Mouse (Mus musculus): Measurements from ENCODE around the gene Akap7. TPM values are rescaled to one million over a fixed set of nuclear protein-coding genes. Genes with fewer than 3 reads are reported as not detected.

Akap7 gene
- 23.6 and 30.1 TPM in 2 replicates for polyA plus RNA-seq (2014; fragmentation: Nextera tagmentation; extraction: Ambion mirVana)

GRCm38 (mm10) chr10:25307770-25308169, at the start of gene Akap7:
Akap7 (minus strand) TSS chr10:25307870.
- Histone ChIP-seq H3K9ac (replicated peaks; ENCODE audit: low read depth, low read length) (no peak within 1 kb of the TSS), H3K27me3 (ENCODE audit: control insufficient read depth, insufficient read depth, low read length) (no peaks in the 10 kb centered on the region), H3K9me3 (ENCODE audit: control insufficient read depth, low read depth, low read length) (no peaks in the 10 kb centered on the region), H3K4me1 (ENCODE audit: control insufficient read depth, insufficient read depth, low read length) (no peaks in the 10 kb centered on the region), H3K4me3 (ENCODE audit: low read depth, low read length) (no peak within 1 kb of the TSS), H3K4me2 (replicated peaks; ENCODE audit: low read depth, low read length) (no peak within 1 kb of the TSS), H3K27ac (ENCODE audit: low read length) (no peak within 1 kb of the TSS), H3K36me3 (ENCODE audit: control insufficient read depth, insufficient read depth, low read length) (no peaks in the 10 kb centered on the region)
- ATAC-seq (ENCODE audit: insufficient number of reproducible peaks, insufficient read depth, low FRiP score, low read depth) = no peak
- WGBS = 84% methylated on average over 9 of the region's 9 CpGs

GRCm38 (mm10) chr10:25354390-25354789, 46.7 kb upstream of the Akap7 start:
- Histone ChIP-seq H3K27me3 (ENCODE audit: control insufficient read depth, insufficient read depth, low read length) (no peaks in the 10 kb centered on the region), H3K9me3 (ENCODE audit: control insufficient read depth, low read depth, low read length) (no peaks in the 10 kb centered on the region), H3K36me3 (ENCODE audit: control insufficient read depth, insufficient read depth, low read length) (no peaks in the 10 kb centered on the region), H3K27ac (ENCODE audit: low read length) (no peak overlapping the region), H3K9ac (replicated peaks; ENCODE audit: low read depth, low read length) (no peak overlapping the region), H3K4me2 (replicated peaks; ENCODE audit: low read depth, low read length) (no peak overlapping the region), H3K4me1 (ENCODE audit: control insufficient read depth, insufficient read depth, low read length) (no peaks in the 10 kb centered on the region), H3K4me3 (ENCODE audit: low read depth, low read length) (no peak overlapping the region)
- WGBS = 92% methylated on average over 7 of the region's 7 CpGs
- no peak for ATAC-seq (ENCODE audit: insufficient number of reproducible peaks, insufficient read depth, low FRiP score, low read depth)

- no peaks in the 10 kb centered on the region for H3K9me3 ChIP-seq (ENCODE audit: control insufficient read depth, low read depth, low read length)
- no peak overlapping the region for H3K9ac ChIP-seq (replicated peaks; ENCODE audit: low read depth, low read length)
- no peak overlapping the region for H3K27ac ChIP-seq (ENCODE audit: low read length)
- H3K4me2 ChIP-seq (replicated peaks; ENCODE audit: low read depth, low read length) = no peak overlapping the region
- H3K4me3 ChIP-seq (ENCODE audit: low read depth, low read length) = no peak overlapping the region
- H3K4me1 ChIP-seq (ENCODE audit: control insufficient read depth, insufficient read depth, low read length) = no peaks in the 10 kb centered on the region
- 91% methylated on average over 3 of the region's 3 CpGs for WGBS
- no peaks in the 10 kb centered on the region for H3K27me3 ChIP-seq (ENCODE audit: control insufficient read depth, insufficient read depth, low read length)
- ATAC-seq (ENCODE audit: insufficient number of reproducible peaks, insufficient read depth, low FRiP score, low read depth) = no peak
- H3K36me3 ChIP-seq (ENCODE audit: control insufficient read depth, insufficient read depth, low read length) = no peaks in the 10 kb centered on the region
Observed at GRCm38 (mm10) chr10:25353941-25354340, 46.3 kb upstream of the Akap7 start.

GRCm38 (mm10) chr10:25342801-25343200, 35.1 kb upstream of the Akap7 start:
- H3K36me3 ChIP-seq (ENCODE audit: control insufficient read depth, insufficient read depth, low read length) = no peaks in the 10 kb centered on the region
- no peak overlapping the region for H3K4me3 ChIP-seq (ENCODE audit: low read depth, low read length)
- H3K4me2 ChIP-seq (replicated peaks; ENCODE audit: low read depth, low read length) = no peak overlapping the region
- H3K27ac ChIP-seq (ENCODE audit: low read length) = no peak overlapping the region
- H3K4me1 ChIP-seq (ENCODE audit: control insufficient read depth, insufficient read depth, low read length) = no peaks in the 10 kb centered on the region
- H3K9me3 ChIP-seq (ENCODE audit: control insufficient read depth, low read depth, low read length) = no peaks in the 10 kb centered on the region; the same call in 1 of the 2 replicates
- ATAC-seq (ENCODE audit: insufficient number of reproducible peaks, insufficient read depth, low FRiP score, low read depth) = no peak
- H3K27me3 ChIP-seq (ENCODE audit: control insufficient read depth, insufficient read depth, low read length) = no peaks in the 10 kb centered on the region
- H3K9ac ChIP-seq (replicated peaks; ENCODE audit: low read depth, low read length) = no peak overlapping the region

GRCm38 (mm10) chr10:25340675-25341074, 33.0 kb upstream of the Akap7 start:
- no peak overlapping the region for H3K9ac ChIP-seq (replicated peaks; ENCODE audit: low read depth, low read length)
- no peaks in the 10 kb centered on the region for H3K27me3 ChIP-seq (ENCODE audit: control insufficient read depth, insufficient read depth, low read length)
- WGBS = 92% methylated on average over 5 of the region's 5 CpGs
- no peak overlapping the region for H3K27ac ChIP-seq (ENCODE audit: low read length)
- no peak for ATAC-seq (ENCODE audit: insufficient number of reproducible peaks, insufficient read depth, low FRiP score, low read depth)
- H3K4me2 ChIP-seq (replicated peaks; ENCODE audit: low read depth, low read length) = no peak overlapping the region
- H3K9me3 ChIP-seq (ENCODE audit: control insufficient read depth, low read depth, low read length) = no peaks in the 10 kb centered on the region; the same call in 1 of the 2 replicates
- H3K4me3 ChIP-seq (ENCODE audit: low read depth, low read length) = no peak overlapping the region
- H3K4me1 ChIP-seq (ENCODE audit: control insufficient read depth, insufficient read depth, low read length) = no peaks in the 10 kb centered on the region
- H3K36me3 ChIP-seq (ENCODE audit: control insufficient read depth, insufficient read depth, low read length) = no peaks in the 10 kb centered on the region

- Histone ChIP-seq H3K9me3 (ENCODE audit: control insufficient read depth, low read depth, low read length) (no peaks in the 10 kb centered on the region), H3K4me1 (ENCODE audit: control insufficient read depth, insufficient read depth, low read length) (0 out of 2 replicates have a peak, but pooled peaks cover 4% of the 10 kb centered on the region), H3K4me3 (ENCODE audit: low read depth, low read length) (no peak overlapping the region), H3K36me3 (ENCODE audit: control insufficient read depth, insufficient read depth, low read length) (no peaks in the 10 kb centered on the region), H3K4me2 (replicated peaks; ENCODE audit: low read depth, low read length) (no peak overlapping the region), H3K27me3 (ENCODE audit: control insufficient read depth, insufficient read depth, low read length) (no peaks in the 10 kb centered on the region), H3K9ac (replicated peaks; ENCODE audit: low read depth, low read length) (no peak overlapping the region), H3K27ac (ENCODE audit: low read length) (no peak overlapping the region)
- 37% methylated on average over 4 of the region's 4 CpGs for WGBS
- ATAC-seq (ENCODE audit: insufficient number of reproducible peaks, insufficient read depth, low FRiP score, low read depth) = 0 out of 2 replicates have a peak, but pooled peaks have one; percentile 49
Observed at GRCm38 (mm10) chr10:25333390-25334079, 25.9 kb upstream of the Akap7 start.

GRCm38 (mm10) chr10:25331321-25332049, 23.8 kb upstream of the Akap7 start:
- Histone ChIP-seq H3K27ac (ENCODE audit: low read length) (no peak overlapping the region; the same call in 1 of the 2 replicates), H3K27me3 (ENCODE audit: control insufficient read depth, insufficient read depth, low read length) (no peaks in the 10 kb centered on the region), H3K36me3 (ENCODE audit: control insufficient read depth, insufficient read depth, low read length) (no peaks in the 10 kb centered on the region), H3K4me3 (ENCODE audit: low read depth, low read length) (no peak overlapping the region), H3K4me1 (ENCODE audit: control insufficient read depth, insufficient read depth, low read length) (0 out of 2 replicates have a peak, but pooled peaks cover 4% of the 10 kb centered on the region), H3K9ac (replicated peaks; ENCODE audit: low read depth, low read length) (no peak overlapping the region), H3K9me3 (ENCODE audit: control insufficient read depth, low read depth, low read length) (no peaks in the 10 kb centered on the region), H3K4me2 (replicated peaks; ENCODE audit: low read depth, low read length) (no peak overlapping the region)
- WGBS = 54% methylated on average over 9 of the region's 9 CpGs
- ATAC-seq (ENCODE audit: insufficient number of reproducible peaks, insufficient read depth, low FRiP score, low read depth) = no peak

- no peak overlapping the region for H3K4me3 ChIP-seq (ENCODE audit: low read depth, low read length)
- no peaks in the 10 kb centered on the region for H3K9me3 ChIP-seq (ENCODE audit: control insufficient read depth, low read depth, low read length)
- H3K9ac ChIP-seq (replicated peaks; ENCODE audit: low read depth, low read length) = no peak overlapping the region
- no peak overlapping the region for H3K27ac ChIP-seq (ENCODE audit: low read length)
- ATAC-seq (ENCODE audit: insufficient number of reproducible peaks, insufficient read depth, low FRiP score, low read depth) = no peak
- 78% methylated on average over 7 of the region's 7 CpGs for WGBS
- no peaks in the 10 kb centered on the region for H3K27me3 ChIP-seq (ENCODE audit: control insufficient read depth, insufficient read depth, low read length)
- no peaks in the 10 kb centered on the region for H3K36me3 ChIP-seq (ENCODE audit: control insufficient read depth, insufficient read depth, low read length)
- 0 out of 2 replicates have a peak, but pooled peaks cover 4% of the 10 kb centered on the region for H3K4me1 ChIP-seq (ENCODE audit: control insufficient read depth, insufficient read depth, low read length)
- no peak overlapping the region for H3K4me2 ChIP-seq (replicated peaks; ENCODE audit: low read depth, low read length)
Observed at GRCm38 (mm10) chr10:25330094-25330493, 22.4 kb upstream of the Akap7 start.

Data from stomach, embryonic 14.5 days (tissue).